Mouse (Mus musculus) hindbrain, embryonic 12.5 days (tissue): ENCODE measurements around the gene Aatk. TPM values are rescaled to one million over a fixed set of nuclear protein-coding genes. Genes with fewer than 3 reads are reported as not detected.
A peak's percentile ranks its signal among the peaks of the same experiment; 100 is the strongest.

Source experiments
- ATAC-seq: fragments of 200-750 bp; cut with Nextera tagmentation; 2 replicates; pipeline ENCODE4 v1.8.0; 2017; ENCODE audit warnings: moderate TSS enrichment; ENCODE audit not compliant: low FRiP score
- H3K27ac ChIP-seq: fragments of 300-500 bp; sonication (generic); 2 replicates; pipeline ENCODE4 v1.5.1; 2016; ENCODE audit warnings: mild to moderate bottlenecking
- H3K27me3 ChIP-seq: fragments of 300-500 bp; sonication (generic); 2 replicates; pipeline ENCODE4 v1.6.1; 2016; ENCODE audit warnings: mild to moderate bottlenecking
- H3K36me3 ChIP-seq: fragments of 300-500 bp; sonication (generic); 2 replicates; pipeline ENCODE4 v1.6.1; 2016; ENCODE audit warnings: mild to moderate bottlenecking
- H3K4me1 ChIP-seq: fragments of 300-500 bp; sonication (generic); 2 replicates; pipeline ENCODE4 v1.6.1; 2016
- H3K4me2 ChIP-seq: fragments of 300-500 bp; sonication (generic); replicated peaks from 2 replicates; pipeline ENCODE4 v1.6.1; 2016; ENCODE audit warnings: mild to moderate bottlenecking
- H3K4me3 ChIP-seq: fragments of 300-500 bp; sonication (generic); 2 replicates; pipeline ENCODE4 v1.5.1; 2016; ENCODE audit warnings: mild to moderate bottlenecking
- H3K9ac ChIP-seq: fragments of 300-500 bp; sonication (generic); 2 replicates; pipeline ENCODE4 v1.6.1; 2016; ENCODE audit warnings: mild to moderate bottlenecking, moderate library complexity
- H3K9me3 ChIP-seq: fragments of 300-500 bp; sonication (generic); replicated peaks from 2 replicates; pipeline ENCODE4 v1.6.1; 2016; ENCODE audit warnings: mild to moderate bottlenecking
- WGBS: fragments of 180-500 bp; shearing (Covaris S2); methylation state at CpG from one replicate; pipeline ENCODE4 v1.1.7; 2016; 5-methylcytosine and 5-hydroxymethylcytosine counted together
- polyA plus RNA-seq: library from polyadenylated mRNA; unstranded; fragments of >200 nt; fragmentation: Nextera tagmentation; extraction: Ambion mirVana; gene quantifications from 2 replicates; pipeline ENCODE4 v1.2.1, GENCODE M21; 2016

Aatk gene
- polyA plus RNA-seq, 1 experiment from 2014 or later = 13.5 TPM

- Histone ChIP-seq H3K27me3 (no peaks in the 10 kb centered on the region), H3K9ac (no peak overlapping the region), H3K9me3 (no peaks in the 10 kb centered on the region), H3K4me3 (no peak overlapping the region), H3K27ac (no peak overlapping the region), H3K4me1 (peaks cover 2% of the 10 kb centered on the region; the same call in 1 of the 2 replicates), H3K36me3 (peaks cover 4% of the 10 kb centered on the region; the same call in 1 of the 2 replicates), H3K4me2 (no peak overlapping the region)
- no peak for ATAC-seq
- 84% methylated on average over 16 of the region's 16 CpGs for WGBS
Observed at GRCm38 (mm10) chr11:119997351-119997750, 49.6 kb downstream of the Aatk start.

DNA sequence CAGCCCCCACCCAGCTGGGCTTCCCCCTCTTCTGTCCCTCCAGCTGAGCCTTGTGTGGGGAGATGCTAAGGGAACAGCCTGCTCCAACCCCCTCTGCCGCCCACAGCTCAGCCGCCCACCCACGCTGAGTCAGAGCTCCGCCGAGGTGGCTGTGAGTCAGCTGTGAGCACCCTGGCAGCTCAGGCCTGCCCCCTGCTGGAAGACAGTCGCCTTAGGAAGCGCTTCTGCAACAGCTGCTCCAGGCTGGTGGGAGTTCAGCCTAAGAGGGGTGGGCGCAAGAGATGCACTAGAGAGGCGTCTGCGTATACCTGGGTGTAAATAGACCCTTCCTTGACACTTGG is 55.7 kb downstream of the Aatk start:
- peak; percentile 58 for ATAC-seq
- H3K4me1 ChIP-seq = peaks cover 39% of the 10 kb centered on the region
- H3K9ac ChIP-seq = peak overlapping the region; percentile 39; the same call in 1 of the 2 replicates
- H3K27me3 ChIP-seq = no peaks in the 10 kb centered on the region
- no peaks in the 10 kb centered on the region for H3K9me3 ChIP-seq
- peak overlapping the region; percentile 21; the same call in 1 of the 2 replicates for H3K4me2 ChIP-seq
- 18% methylated on average over 10 of the region's 10 CpGs for WGBS
- no peak overlapping the region for H3K4me3 ChIP-seq
- H3K27ac ChIP-seq = no peak overlapping the region
- peaks cover 4% of the 10 kb centered on the region; the same call in 1 of the 2 replicates for H3K36me3 ChIP-seq

GRCm38 (mm10) chr11:119990658-119991337 is 56.2 kb downstream of the Aatk start:
- no peak; the same call in 1 of the 2 replicates for ATAC-seq
- WGBS = 60% methylated on average over 10 of the region's 10 CpGs
- no peaks in the 10 kb centered on the region for H3K9me3 ChIP-seq
- H3K4me2 ChIP-seq = peak overlapping the region; percentile 21; the same call in 1 of the 2 replicates
- no peak overlapping the region for H3K27ac ChIP-seq
- peak overlapping the region; percentile 39; the same call in 1 of the 2 replicates for H3K9ac ChIP-seq
- H3K4me3 ChIP-seq = no peak overlapping the region
- H3K4me1 ChIP-seq = peaks cover 39% of the 10 kb centered on the region
- H3K27me3 ChIP-seq = no peaks in the 10 kb centered on the region
- peaks cover 6% of the 10 kb centered on the region; the same call in 1 of the 2 replicates for H3K36me3 ChIP-seq

- no peaks in the 10 kb centered on the region for H3K9me3 ChIP-seq
- no peaks in the 10 kb centered on the region for H3K27me3 ChIP-seq
- 32% methylated on average over 10 of the region's 10 CpGs for WGBS
- no peak overlapping the region for H3K9ac ChIP-seq
- peak overlapping the region; percentile 74 for H3K27ac ChIP-seq
- ATAC-seq = peak; percentile 62
- peaks cover 6% of the 10 kb centered on the region; the same call in 1 of the 2 replicates for H3K36me3 ChIP-seq
- H3K4me1 ChIP-seq = peaks cover 39% of the 10 kb centered on the region
- H3K4me3 ChIP-seq = no peak overlapping the region
- no peak overlapping the region for H3K4me2 ChIP-seq
Observed at GRCm38 (mm10) chr11:119989115-119989564, 57.8 kb downstream of the Aatk start.

- Histone ChIP-seq H3K36me3 (peaks cover 5% of the 10 kb centered on the region; the same call in 1 of the 2 replicates), H3K4me2 (no peak overlapping the region), H3K9me3 (no peaks in the 10 kb centered on the region), H3K4me1 (peaks cover 39% of the 10 kb centered on the region), H3K27me3 (no peaks in the 10 kb centered on the region), H3K27ac (peak overlapping the region; percentile 74), H3K4me3 (no peak overlapping the region), H3K9ac (no peak overlapping the region)
- no peak for ATAC-seq
- 89% methylated on average over 7 of the region's 7 CpGs for WGBS
Observed at GRCm38 (mm10) chr11:119988391-119988790, 58.6 kb downstream of the Aatk start.

DNA sequence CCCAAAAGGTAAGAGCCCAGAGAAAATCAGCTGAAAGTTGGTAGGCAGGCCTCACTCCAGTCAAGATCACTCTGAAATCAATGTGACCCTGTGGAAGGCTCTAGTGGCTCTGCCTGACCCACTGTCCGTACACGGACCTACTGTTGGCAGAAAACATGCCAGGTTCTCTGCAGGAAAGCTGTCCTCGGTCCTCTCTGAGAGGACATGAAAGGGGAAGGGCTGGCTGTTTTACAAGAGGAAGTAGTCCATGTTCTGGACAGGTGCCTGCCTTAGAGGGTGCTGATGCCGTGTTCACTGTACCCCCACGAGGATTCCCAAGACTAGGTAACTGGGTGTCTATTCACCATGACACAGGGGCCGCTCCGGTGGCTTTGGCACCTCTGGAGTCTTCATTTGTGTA is 59.1 kb downstream of the Aatk start:
- no peak for ATAC-seq
- no peaks in the 10 kb centered on the region for H3K27me3 ChIP-seq
- no peaks in the 10 kb centered on the region for H3K9me3 ChIP-seq
- H3K4me1 ChIP-seq = peaks cover 39% of the 10 kb centered on the region
- no peak overlapping the region for H3K9ac ChIP-seq
- no peak overlapping the region for H3K27ac ChIP-seq
- WGBS = 90% methylated on average over 7 of the region's 7 CpGs
- no peak overlapping the region for H3K4me2 ChIP-seq
- H3K36me3 ChIP-seq = peaks cover 5% of the 10 kb centered on the region; the same call in 1 of the 2 replicates
- H3K4me3 ChIP-seq = no peak overlapping the region

GRCm38 (mm10) chr11:119986751-119987425 is 60.1 kb downstream of the Aatk start:
- Histone ChIP-seq H3K4me1 (peaks cover 39% of the 10 kb centered on the region), H3K9me3 (no peaks in the 10 kb centered on the region), H3K36me3 (peaks cover 5% of the 10 kb centered on the region; the same call in 1 of the 2 replicates), H3K27ac (no peak overlapping the region), H3K27me3 (no peaks in the 10 kb centered on the region), H3K4me2 (no peak overlapping the region), H3K9ac (no peak overlapping the region), H3K4me3 (no peak overlapping the region)
- no peak for ATAC-seq
- WGBS = 82% methylated on average over 9 of the region's 9 CpGs

DNA sequence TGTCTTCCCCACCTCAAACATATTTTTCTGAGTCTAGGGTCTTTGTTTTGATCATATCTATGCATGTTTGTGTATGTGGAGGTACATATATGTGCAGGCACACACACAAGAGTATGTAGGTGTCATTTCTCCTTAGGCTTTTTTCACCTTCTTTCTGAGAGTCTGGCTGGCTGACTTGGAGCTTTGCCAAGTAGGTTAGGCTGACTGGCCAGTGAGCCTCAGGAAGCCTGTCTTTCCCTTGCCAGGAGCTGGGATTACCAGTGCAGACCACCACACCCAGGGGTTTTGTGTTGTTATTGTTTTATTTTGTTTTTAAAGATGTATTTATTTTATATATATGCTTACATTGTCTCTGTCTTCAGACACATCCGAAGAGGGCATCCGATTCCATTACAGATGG is 63.8 kb downstream of the Aatk start:
- no peak overlapping the region for H3K4me3 ChIP-seq
- H3K4me1 ChIP-seq = peaks cover 5% of the 10 kb centered on the region; the same call in 1 of the 2 replicates
- no peaks in the 10 kb centered on the region for H3K9me3 ChIP-seq
- H3K9ac ChIP-seq = no peak overlapping the region
- no peak overlapping the region for H3K27ac ChIP-seq
- H3K4me2 ChIP-seq = no peak overlapping the region
- no peak for ATAC-seq
- peaks cover 5% of the 10 kb centered on the region; the same call in 1 of the 2 replicates for H3K36me3 ChIP-seq
- 90% methylated on average over 2 of the region's 2 CpGs for WGBS
- no peaks in the 10 kb centered on the region for H3K27me3 ChIP-seq

GRCm38 (mm10) chr11:119982236-119982635 is 64.7 kb downstream of the Aatk start:
- 90% methylated on average over 3 of the region's 3 CpGs for WGBS
- H3K9ac ChIP-seq = no peak overlapping the region
- no peaks in the 10 kb centered on the region for H3K9me3 ChIP-seq
- ATAC-seq = no peak
- H3K4me2 ChIP-seq = no peak overlapping the region
- H3K4me1 ChIP-seq = no peaks in the 10 kb centered on the region
- H3K27ac ChIP-seq = no peak overlapping the region
- H3K27me3 ChIP-seq = no peaks in the 10 kb centered on the region
- peaks cover 5% of the 10 kb centered on the region; the same call in 1 of the 2 replicates for H3K36me3 ChIP-seq
- no peak overlapping the region for H3K4me3 ChIP-seq

DNA sequence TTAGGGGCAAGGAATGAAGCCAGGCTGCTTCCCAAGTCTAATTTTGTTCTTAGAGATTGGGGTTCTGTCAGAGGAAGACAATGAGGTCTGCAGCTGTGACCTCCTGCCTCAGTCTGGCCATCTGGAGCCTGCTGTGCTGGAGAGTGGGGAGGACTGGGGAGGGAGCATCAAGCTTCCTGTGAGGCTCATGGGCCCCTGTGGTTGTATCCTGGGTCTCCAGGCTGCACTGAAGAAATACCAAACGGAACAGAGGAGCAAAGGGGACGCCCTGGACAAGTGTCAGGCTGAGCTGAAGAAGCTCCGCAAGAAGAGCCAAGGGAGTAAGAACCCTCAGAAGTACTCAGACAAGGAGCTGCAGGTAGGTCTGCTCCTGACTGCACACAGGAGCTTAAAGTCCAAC is 65.2 kb downstream of the Aatk start:
- Histone ChIP-seq H3K27me3 (no peaks in the 10 kb centered on the region), H3K4me1 (no peaks in the 10 kb centered on the region), H3K9ac (no peak overlapping the region), H3K4me3 (no peak overlapping the region), H3K9me3 (no peaks in the 10 kb centered on the region), H3K4me2 (no peak overlapping the region), H3K36me3 (peaks cover 5% of the 10 kb centered on the region; the same call in 1 of the 2 replicates), H3K27ac (no peak overlapping the region)
- ATAC-seq = no peak
- 78% methylated on average over 3 of the region's 3 CpGs for WGBS

GRCm38 (mm10) chr11:119979596-119980385 is 67.2 kb downstream of the Aatk start:
- Histone ChIP-seq H3K9me3 (no peaks in the 10 kb centered on the region), H3K4me3 (no peak overlapping the region), H3K27ac (no peak overlapping the region), H3K9ac (no peak overlapping the region), H3K27me3 (no peaks in the 10 kb centered on the region), H3K4me2 (no peak overlapping the region), H3K4me1 (no peaks in the 10 kb centered on the region), H3K36me3 (peaks cover 3% of the 10 kb centered on the region; the same call in 1 of the 2 replicates)
- no peak for ATAC-seq
- 83% methylated on average over 10 of the region's 10 CpGs for WGBS

DNA sequence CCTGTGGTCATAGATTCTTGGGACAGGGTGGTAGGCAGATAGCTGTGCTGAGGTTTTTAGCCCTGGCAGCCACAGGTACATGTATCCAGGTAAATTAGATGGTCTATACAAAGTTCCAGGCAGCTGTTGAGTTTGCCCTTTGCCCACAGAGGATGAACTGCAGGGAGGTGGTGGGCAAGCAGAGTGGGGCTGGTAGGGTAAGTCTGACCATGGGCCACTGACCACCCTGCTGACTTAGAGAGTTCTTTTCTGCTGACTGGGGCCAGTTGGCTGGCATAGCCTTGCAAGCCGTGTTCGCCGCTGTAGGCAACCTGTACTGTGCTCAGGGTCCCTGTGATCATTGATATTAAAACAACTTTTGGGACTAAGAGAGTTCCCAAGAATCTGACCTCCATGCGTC is 68.3 kb downstream of the Aatk start:
- 90% methylated on average over 4 of the region's 4 CpGs for WGBS
- H3K9me3 ChIP-seq = no peaks in the 10 kb centered on the region
- ATAC-seq = no peak

More for the DNA sequence above, 68.3 kb downstream of the Aatk start:
- Histone ChIP-seq H3K4me1 (no peaks in the 10 kb centered on the region), H3K36me3 (no peaks in the 10 kb centered on the region), H3K4me2 (no peak overlapping the region), H3K4me3 (no peak overlapping the region), H3K27ac (no peak overlapping the region), H3K27me3 (no peaks in the 10 kb centered on the region), H3K9ac (no peak overlapping the region)
